Mouse (Mus musculus): ENCODE results near the gene Tax1bp3.

Tax1bp3 gene

GRCm38 (mm10) chr11:73176608-73177508 lies at the start of gene Tax1bp3, which contains the start of gene Emc6:
TSS of gene Tax1bp3 (plus strand) at chr11:73177083.
TSS of gene Emc6 (minus strand) at chr11:73177037.
- peak; percentile 94 for DNase-seq (ENCODE audit: low read depth)

- DNase-seq (ENCODE audit: low read depth) = no peak
Measured at GRCm38 (mm10) chr11:73131020-73131419, 45.9 kb upstream of the Tax1bp3 start.

- no peak for DNase-seq (ENCODE audit: low read depth)
Measured at GRCm38 (mm10) chr11:73132999-73133398, 43.9 kb upstream of the Tax1bp3 start.

- no peak for DNase-seq (ENCODE audit: low read depth)
Measured at GRCm38 (mm10) chr11:73134222-73134621, 42.7 kb upstream of the Tax1bp3 start.

GRCm38 (mm10) chr11:73136587-73136986 lies 40.3 kb upstream of the Tax1bp3 start:
- no peak for DNase-seq (ENCODE audit: low read depth)

- DNase-seq (ENCODE audit: low read depth) = no peak
Measured at GRCm38 (mm10) chr11:73137116-73137515, 39.8 kb upstream of the Tax1bp3 start.

- peak; percentile 80 for DNase-seq (ENCODE audit: low read depth)
Measured at GRCm38 (mm10) chr11:73137591-73138501, 39.0 kb upstream of the Tax1bp3 start, which contains the start of gene Haspin. TSS of gene Haspin (minus strand) at chr11:73138294.

- no peak for DNase-seq (ENCODE audit: low read depth)
Measured at GRCm38 (mm10) chr11:73144261-73144681, 32.6 kb upstream of the Tax1bp3 start.

- DNase-seq (ENCODE audit: low read depth) = no peak
Measured at GRCm38 (mm10) chr11:73146026-73146974, 30.6 kb upstream of the Tax1bp3 start.

- DNase-seq (ENCODE audit: low read depth) = no peak
Measured at GRCm38 (mm10) chr11:73146975-73147365, 29.9 kb upstream of the Tax1bp3 start.

- DNase-seq (ENCODE audit: low read depth) = no peak
Measured at GRCm38 (mm10) chr11:73148209-73148608, 28.7 kb upstream of the Tax1bp3 start.

- DNase-seq (ENCODE audit: low read depth) = no peak
Measured at GRCm38 (mm10) chr11:73155071-73155470, 21.8 kb upstream of the Tax1bp3 start.

- no peak for DNase-seq (ENCODE audit: low read depth)
Measured at GRCm38 (mm10) chr11:73159957-73160810, 16.7 kb upstream of the Tax1bp3 start, which contains the start of gene P2rx5. TSS of gene P2rx5 (plus strand) at chr11:73160421.

GRCm38 (mm10) chr11:73160811-73161200 lies 16.1 kb upstream of the Tax1bp3 start:
- no peak for DNase-seq (ENCODE audit: low read depth)

GRCm38 (mm10) chr11:73161616-73162015 lies 15.3 kb upstream of the Tax1bp3 start:
- DNase-seq (ENCODE audit: low read depth) = no peak

GRCm38 (mm10) chr11:73162284-73162683 lies 14.6 kb upstream of the Tax1bp3 start:
- DNase-seq (ENCODE audit: low read depth) = no peak

GRCm38 (mm10) chr11:73168071-73168470 lies 8.8 kb upstream of the Tax1bp3 start:
- DNase-seq (ENCODE audit: low read depth) = no peak

- no peak for DNase-seq (ENCODE audit: low read depth)
Measured at GRCm38 (mm10) chr11:73168576-73168975, 8.3 kb upstream of the Tax1bp3 start.

- DNase-seq (ENCODE audit: low read depth) = peak; percentile 60
Measured at GRCm38 (mm10) chr11:73169231-73169630, 7.7 kb upstream of the Tax1bp3 start.

- DNase-seq (ENCODE audit: low read depth) = no peak
Measured at GRCm38 (mm10) chr11:73172186-73172585, 4.7 kb upstream of the Tax1bp3 start.

Data from c-Kit-positive CD71-negative TER-119-negative erythroid progenitor cells, embryonic 14.5 days (primary cell).